Mouse (Mus musculus) midbrain, embryonic 11.5 days (tissue): ENCODE results near the gene Fbln2. TPM values are rescaled to one million over a fixed set of nuclear protein-coding genes. Genes with fewer than 3 reads are reported as not detected.

ENCODE experiments used
- ATAC-seq: fragments of 200-750 bp; cut with Nextera tagmentation; 2 replicates; pipeline ENCODE4 v1.8.0; 2017; ENCODE audit warnings: moderate TSS enrichment, moderate library complexity; ENCODE audit not compliant: low FRiP score
- DNase-seq: peaks from one replicate; pipeline ENCODE4 v3.0.0; 2015; ENCODE audit warnings: low spot score; ENCODE audit errors: missing footprints
- H3K27ac ChIP-seq: fragments of 300-500 bp; sonication (generic); 2 replicates; pipeline ENCODE4 v1.5.1; 2014; ENCODE audit warnings: low read depth, low read length
- H3K27me3 ChIP-seq: fragments of 300-500 bp; sonication (generic); 2 replicates; pipeline ENCODE4 v1.6.1; 2014; ENCODE audit warnings: mild to moderate bottlenecking, low read length, moderate library complexity, mixed read lengths; ENCODE audit not compliant: control insufficient read depth, insufficient read depth
- H3K36me3 ChIP-seq: fragments of 300-500 bp; sonication (generic); 2 replicates; pipeline ENCODE4 v1.6.1; 2014; ENCODE audit warnings: mild to moderate bottlenecking, low read length, moderate library complexity, mixed read lengths; ENCODE audit not compliant: control insufficient read depth, insufficient read depth
- H3K4me1 ChIP-seq: fragments of 300-500 bp; sonication (generic); 2 replicates; pipeline ENCODE4 v1.6.1; 2014; ENCODE audit warnings: low read length; ENCODE audit not compliant: control insufficient read depth, insufficient read depth
- H3K4me2 ChIP-seq: fragments of 300-500 bp; sonication (generic); 2 replicates; pipeline ENCODE4 v1.6.1; 2014; ENCODE audit warnings: mild to moderate bottlenecking, moderate library complexity
- H3K4me3 ChIP-seq: fragments of 300-500 bp; sonication (generic); 2 replicates; pipeline ENCODE4 v1.5.1; 2014; ENCODE audit warnings: low read depth, low read length
- H3K9ac ChIP-seq: fragments of 300-500 bp; sonication (generic); 2 replicates; pipeline ENCODE4 v1.6.1; 2014; ENCODE audit warnings: low read length
- H3K9me3 ChIP-seq: fragments of 300-500 bp; sonication (generic); 2 replicates; pipeline ENCODE4 v1.6.1; 2016; ENCODE audit warnings: low read length; ENCODE audit not compliant: control insufficient read depth
- WGBS: fragments of 180-500 bp; shearing (Covaris S2); extraction: QIAGEN DNeasy Blood & Tissue Kit; methylation state at CpG from one replicate; pipeline ENCODE4 v1.1.7; 2014; 5-methylcytosine and 5-hydroxymethylcytosine counted together
- polyA plus RNA-seq: library from polyadenylated mRNA; unstranded; fragments of >200 nt; fragmentation: Nextera tagmentation; extraction: Ambion mirVana; gene quantifications from 2 replicates; pipeline ENCODE4 v1.2.1, GENCODE M21; 2014

The Fbln2 gene
- polyA plus RNA-seq, 1 experiment from 2014 or later, result 21.9 TPM

DNA sequence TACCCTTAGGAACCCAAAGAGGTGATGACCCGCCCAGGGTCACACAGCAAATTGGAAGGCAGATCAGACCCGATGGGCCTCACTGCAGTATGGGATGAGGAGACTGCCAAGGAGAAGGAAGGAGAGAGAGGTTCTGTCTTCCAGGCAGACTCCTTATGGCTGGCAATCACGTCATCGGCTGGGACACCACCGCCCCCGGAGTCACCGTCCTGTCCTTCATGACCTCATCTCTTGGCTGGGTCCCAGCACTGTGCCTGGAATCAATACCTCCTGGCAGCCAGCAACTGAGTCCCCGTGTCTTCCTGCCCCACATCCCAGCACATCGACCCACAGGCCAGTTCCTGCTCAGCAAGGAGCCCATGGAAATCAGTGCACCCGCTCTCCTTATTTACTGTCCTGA lies 78.7 kb downstream of the Fbln2 start:
- Histone ChIP-seq H3K4me3 (no peak overlapping the region), H3K4me1 (peaks cover 11% of the 10 kb centered on the region), H3K27me3 (peaks cover 12% of the 10 kb centered on the region), H3K9me3 (no peaks in the 10 kb centered on the region), H3K27ac (no peak overlapping the region), H3K9ac (no peak overlapping the region), H3K4me2 (no peak overlapping the region), H3K36me3 (no peaks in the 10 kb centered on the region)
- DNase-seq (no peak), ATAC-seq (no peak)
- WGBS, result 92% methylated on average over 10 of the region's 10 CpGs

DNA sequence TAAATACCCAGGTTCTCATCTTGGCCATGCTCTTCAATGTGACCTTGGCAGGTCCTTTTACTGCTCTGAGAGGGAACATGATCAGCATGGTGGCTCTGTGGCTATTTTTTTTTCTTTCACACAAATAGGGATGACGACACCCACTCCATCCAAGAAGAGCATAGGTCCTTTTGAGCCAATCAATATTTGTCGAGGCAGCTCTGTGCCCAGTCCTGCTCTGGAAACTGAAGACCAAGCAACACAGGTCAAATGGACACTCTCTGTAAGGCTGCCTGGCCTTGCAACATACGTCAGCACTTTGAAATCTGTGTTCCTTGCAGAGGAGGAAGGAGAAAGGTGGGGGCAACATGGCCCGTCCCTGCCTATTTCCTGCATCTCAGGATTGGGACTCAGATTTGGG lies 83.2 kb downstream of the Fbln2 start:
- ATAC-seq (no peak), DNase-seq (no peak)
- Histone ChIP-seq H3K9ac (no peak overlapping the region), H3K4me3 (no peak overlapping the region), H3K4me2 (no peak overlapping the region), H3K9me3 (no peaks in the 10 kb centered on the region), H3K27ac (no peak overlapping the region), H3K4me1 (peaks cover 7% of the 10 kb centered on the region), H3K27me3 (0 out of 2 replicates have a peak, but pooled peaks cover 3% of the 10 kb centered on the region), H3K36me3 (no peaks in the 10 kb centered on the region)
- WGBS, result 84% methylated on average over 4 of the region's 4 CpGs

DNA sequence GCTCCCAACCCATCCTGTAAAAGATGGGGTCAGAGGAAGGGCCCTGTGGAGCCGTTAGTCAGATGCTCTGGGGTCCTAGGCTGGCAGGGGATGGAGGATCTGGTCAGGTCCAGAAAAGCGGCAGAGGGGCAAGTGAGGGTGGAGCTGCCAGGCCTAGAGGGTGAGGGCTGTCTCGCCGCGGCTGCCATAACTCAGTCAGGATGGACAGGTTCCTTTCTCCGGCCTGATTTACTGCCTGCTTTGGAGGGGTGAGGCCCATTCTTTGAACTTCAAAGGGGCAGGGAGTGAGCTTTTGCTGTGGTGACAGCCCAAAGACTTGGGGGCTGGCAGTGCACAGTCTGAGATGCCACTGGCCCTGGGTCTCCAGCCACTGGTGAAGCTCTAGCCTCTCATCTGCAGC lies 86.6 kb downstream of the Fbln2 start:
- no peak overlapping the region for H3K4me2 ChIP-seq
- DNase-seq (no peak), ATAC-seq (no peak)
- no peak overlapping the region for H3K9ac ChIP-seq
- no peak overlapping the region for H3K27ac ChIP-seq
- H3K4me3 ChIP-seq, result no peak overlapping the region
- H3K9me3 ChIP-seq, result no peaks in the 10 kb centered on the region
- no peaks in the 10 kb centered on the region for H3K36me3 ChIP-seq
- peaks cover 29% of the 10 kb centered on the region for H3K4me1 ChIP-seq
- 57% methylated on average over 6 of the region's 6 CpGs for WGBS
- H3K27me3 ChIP-seq, result no peaks in the 10 kb centered on the region

DNA sequence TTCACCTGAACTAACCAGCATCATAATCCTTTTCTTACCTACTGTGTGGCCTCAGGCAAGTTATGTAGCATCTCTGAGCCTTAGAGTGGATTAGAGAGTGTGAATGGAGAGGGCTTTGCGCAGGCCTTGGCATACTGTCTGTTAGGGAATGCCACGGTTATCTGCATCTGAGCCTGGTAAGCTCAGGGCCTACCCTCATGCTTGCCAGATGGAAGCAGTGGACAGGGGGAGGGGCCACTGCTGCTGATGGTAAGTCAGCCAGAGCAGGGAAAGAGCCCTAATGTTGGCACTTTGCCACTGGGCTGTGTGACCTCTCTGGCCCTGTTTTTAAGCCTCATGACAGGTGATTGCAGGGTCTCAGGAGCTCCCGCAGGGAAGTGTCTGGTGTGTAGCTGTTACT lies 87.8 kb downstream of the Fbln2 start:
- no peak overlapping the region for H3K4me3 ChIP-seq
- ATAC-seq, result no peak
- H3K4me1 ChIP-seq, result peaks cover 29% of the 10 kb centered on the region
- H3K9me3 ChIP-seq, result no peaks in the 10 kb centered on the region
- H3K4me2 ChIP-seq, result no peak overlapping the region
- no peaks in the 10 kb centered on the region for H3K27me3 ChIP-seq
- H3K36me3 ChIP-seq, result no peaks in the 10 kb centered on the region
- no peak overlapping the region for H3K27ac ChIP-seq
- no peak for DNase-seq
- no peak overlapping the region for H3K9ac ChIP-seq
- 74% methylated on average over 3 of the region's 3 CpGs for WGBS

DNA sequence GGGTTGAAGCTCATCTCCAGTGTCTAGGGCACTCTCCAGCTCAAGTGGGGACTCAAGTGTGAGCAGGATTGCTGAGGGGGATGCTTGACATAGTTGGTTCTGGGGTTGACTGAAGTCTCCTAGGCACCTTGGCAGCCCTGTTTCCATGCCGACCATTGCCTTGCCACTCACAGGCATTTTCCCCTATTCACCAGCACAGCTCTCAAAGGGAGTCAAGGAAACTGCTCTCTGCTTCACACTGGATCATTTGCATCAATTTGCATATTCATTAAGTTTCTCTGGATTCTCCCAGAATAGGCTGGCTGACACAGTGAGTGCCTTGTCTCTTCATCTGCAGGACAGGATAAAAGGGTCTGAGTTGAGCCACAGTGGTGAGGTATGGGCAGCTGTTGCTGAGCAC lies 89.6 kb downstream of the Fbln2 start:
- DNase-seq (peak; percentile 93), ATAC-seq (peak; percentile 92)
- peak overlapping the region; percentile 70 for H3K27ac ChIP-seq
- H3K9ac ChIP-seq, result no peak overlapping the region
- WGBS, result 19% methylated on average over 1 of the region's 1 CpGs
- no peaks in the 10 kb centered on the region for H3K36me3 ChIP-seq
- H3K4me2 ChIP-seq, result no peak overlapping the region
- no peaks in the 10 kb centered on the region for H3K9me3 ChIP-seq
- peaks cover 29% of the 10 kb centered on the region for H3K4me1 ChIP-seq
- H3K4me3 ChIP-seq, result no peak overlapping the region
- no peaks in the 10 kb centered on the region for H3K27me3 ChIP-seq

DNA sequence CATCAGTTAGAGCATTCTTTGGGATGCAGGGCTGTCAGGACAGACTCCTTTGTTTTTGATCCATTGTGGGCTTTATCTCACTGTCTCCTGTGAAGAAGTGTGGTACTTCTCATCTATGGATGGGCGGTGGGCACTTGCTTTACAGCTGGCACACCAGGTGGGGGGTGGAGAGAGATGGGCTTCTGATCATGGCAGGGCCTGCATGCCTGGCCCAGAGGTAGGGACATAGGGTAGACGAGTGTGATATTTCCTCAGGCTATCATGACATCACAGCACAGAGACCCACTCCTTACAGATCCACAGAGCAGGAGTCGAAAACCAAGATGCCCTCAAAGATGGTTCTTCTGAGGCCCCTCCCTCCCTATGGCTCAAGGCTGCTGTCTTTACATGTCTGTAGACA lies 90.1 kb downstream of the Fbln2 start:
- WGBS, result 88% methylated on average over 3 of the region's 3 CpGs
- H3K9me3 ChIP-seq, result no peaks in the 10 kb centered on the region
- no peak overlapping the region for H3K9ac ChIP-seq
- H3K27me3 ChIP-seq, result no peaks in the 10 kb centered on the region
- DNase-seq (no peak), ATAC-seq (peak; percentile 30)
- peak overlapping the region; percentile 45 for H3K27ac ChIP-seq
- H3K36me3 ChIP-seq, result no peaks in the 10 kb centered on the region
- H3K4me1 ChIP-seq, result peaks cover 29% of the 10 kb centered on the region
- H3K4me3 ChIP-seq, result no peak overlapping the region
- no peak overlapping the region for H3K4me2 ChIP-seq

DNA sequence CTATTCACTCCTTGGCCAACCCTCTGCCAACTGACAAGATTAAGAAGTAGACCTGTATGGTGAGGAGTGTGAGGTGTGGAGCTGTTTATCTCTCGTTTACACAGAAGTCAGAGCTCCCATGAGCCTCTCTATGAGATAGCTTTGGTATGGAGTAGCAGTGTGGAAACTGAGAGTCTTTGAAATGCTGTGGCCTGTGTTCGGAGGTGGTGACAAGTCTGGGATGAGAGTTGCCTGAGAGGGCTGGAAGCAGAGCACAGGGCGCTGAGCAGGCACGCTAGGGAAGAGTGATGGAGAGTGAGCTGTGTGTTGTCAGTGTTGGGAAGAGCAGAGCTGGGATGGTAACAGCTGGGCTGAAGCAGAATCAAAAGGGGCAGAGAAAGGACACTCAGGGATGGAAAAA lies 91.9 kb downstream of the Fbln2 start:
- Histone ChIP-seq H3K36me3 (no peaks in the 10 kb centered on the region), H3K27ac (no peak overlapping the region), H3K9ac (no peak overlapping the region), H3K9me3 (no peaks in the 10 kb centered on the region), H3K4me2 (no peak overlapping the region), H3K4me1 (peaks cover 29% of the 10 kb centered on the region), H3K27me3 (no peaks in the 10 kb centered on the region), H3K4me3 (no peak overlapping the region)
- ATAC-seq (no peak), DNase-seq (peak; percentile 62)
- WGBS, result 83% methylated on average over 4 of the region's 4 CpGs

DNA sequence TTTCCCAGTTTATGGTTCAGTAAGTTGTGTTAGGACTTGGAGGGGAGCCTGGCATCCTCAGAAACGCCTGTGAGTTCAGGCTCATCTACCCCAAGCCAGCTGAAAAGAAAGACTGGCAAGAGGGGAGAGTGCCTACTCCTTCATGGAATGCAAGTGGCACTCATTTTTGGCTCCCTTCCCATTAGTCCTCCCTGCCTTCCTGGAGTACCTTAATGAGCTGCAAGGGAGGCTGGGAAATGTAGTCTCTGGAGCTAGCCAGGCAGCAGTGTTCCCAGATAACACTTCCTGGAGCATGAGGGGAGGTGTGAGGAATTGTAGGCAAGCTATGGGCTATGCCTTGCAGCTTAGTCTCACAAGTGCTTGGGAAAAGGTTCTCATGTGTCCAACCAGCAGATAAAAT lies 95.7 kb downstream of the Fbln2 start:
- Histone ChIP-seq H3K9me3 (no peaks in the 10 kb centered on the region), H3K27me3 (no peaks in the 10 kb centered on the region), H3K4me3 (no peak overlapping the region), H3K36me3 (no peaks in the 10 kb centered on the region), H3K27ac (no peak overlapping the region), H3K4me2 (no peak overlapping the region), H3K9ac (no peak overlapping the region), H3K4me1 (no peaks in the 10 kb centered on the region)
- ATAC-seq, result no peak
- DNase-seq, result peak; percentile 61
- WGBS, result 65% methylated on average over 1 of the region's 1 CpGs

DNA sequence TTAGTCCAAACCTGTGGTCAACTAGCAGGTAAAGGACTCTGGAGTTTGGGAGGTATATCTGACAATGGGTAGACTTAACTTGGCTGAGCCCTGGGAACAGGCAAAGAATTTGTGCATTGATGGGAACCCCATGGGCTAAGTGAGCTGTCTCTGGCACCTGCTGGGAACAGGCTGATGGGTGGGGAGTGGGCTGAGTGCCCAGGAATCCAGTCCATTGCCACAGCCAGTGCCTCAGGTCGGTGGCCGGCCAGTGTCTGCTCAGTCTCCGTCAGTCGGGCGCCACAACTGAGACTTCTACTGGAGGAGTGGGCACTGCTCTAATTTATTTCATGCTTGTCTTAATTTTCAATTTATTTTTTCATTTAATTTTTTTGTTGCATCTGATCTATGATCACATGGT lies 98.9 kb downstream of the Fbln2 start:
- Histone ChIP-seq H3K27me3 (no peaks in the 10 kb centered on the region), H3K9me3 (no peaks in the 10 kb centered on the region), H3K4me2 (no peak overlapping the region), H3K9ac (no peak overlapping the region), H3K4me1 (no peaks in the 10 kb centered on the region), H3K27ac (no peak overlapping the region), H3K4me3 (no peak overlapping the region), H3K36me3 (no peaks in the 10 kb centered on the region)
- ATAC-seq (no peak), DNase-seq (no peak)
- 91% methylated on average over 5 of the region's 5 CpGs for WGBS

DNA sequence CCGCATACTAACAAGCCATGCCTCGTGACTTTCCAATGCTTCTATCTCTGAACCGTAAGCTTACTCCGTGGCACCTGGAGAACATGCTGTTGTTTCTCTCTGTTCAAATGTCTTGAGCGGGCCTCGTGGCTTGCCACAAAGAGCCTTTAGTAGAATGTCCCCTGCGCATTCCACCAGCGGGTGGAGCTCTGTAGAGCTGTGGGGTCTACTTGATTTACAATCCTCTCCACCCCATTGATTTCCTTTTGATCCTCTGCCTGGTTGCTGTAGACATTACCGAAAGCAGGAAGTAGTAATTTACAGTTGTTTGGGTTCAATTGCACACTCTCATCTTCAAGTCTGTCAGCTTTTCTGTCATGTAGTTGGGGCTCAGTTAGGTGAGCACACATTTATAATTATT lies 100.2 kb downstream of the Fbln2 start:
- ATAC-seq (no peak), DNase-seq (no peak)
- no peaks in the 10 kb centered on the region for H3K27me3 ChIP-seq
- H3K36me3 ChIP-seq, result no peaks in the 10 kb centered on the region
- no peak overlapping the region for H3K27ac ChIP-seq
- no peaks in the 10 kb centered on the region for H3K9me3 ChIP-seq
- 77% methylated on average over 9 of the region's 9 CpGs for whole genome bisulfite sequencing
- no peaks in the 10 kb centered on the region for H3K4me1 ChIP-seq
- no peak overlapping the region for H3K9ac ChIP-seq
- no peak overlapping the region for H3K4me2 ChIP-seq
- no peak overlapping the region for H3K4me3 ChIP-seq
